Mouse (Mus musculus) small intestine, adult 2 months (tissue): Measurements from ENCODE around the gene Arhgap24. TPM values are rescaled to one million over a fixed set of nuclear protein-coding genes. Genes with fewer than 3 reads are reported as not detected.

Experiments
- H3K27ac ChIP-seq: fragments of 200-500 bp; 2 replicates; pipeline ENCODE4 v1.5.1; 2012; ENCODE audit warnings: low read depth, low read length, control low read depth, inconsistent platforms; ENCODE audit not compliant: insufficient read depth
- H3K27me3 ChIP-seq: fragments of 200-500 bp; 2 replicates; pipeline ENCODE4 v1.6.1; 2012; ENCODE audit warnings: mild to moderate bottlenecking, moderate library complexity, low read length, inconsistent platforms; ENCODE audit not compliant: control insufficient read depth, insufficient read depth
- H3K36me3 ChIP-seq: fragments of 200-500 bp; 2 replicates; pipeline ENCODE4 v1.6.1; 2012; ENCODE audit warnings: mild to moderate bottlenecking, low read length, control low read depth, inconsistent platforms; ENCODE audit not compliant: control insufficient read depth, insufficient read depth
- H3K4me1 ChIP-seq: fragments of 200-500 bp; 2 replicates; pipeline ENCODE4 v1.6.1; 2012; ENCODE audit warnings: low read length, inconsistent platforms, mixed read lengths; ENCODE audit not compliant: control insufficient read depth, insufficient read depth, insufficient read length
- H3K4me3 ChIP-seq: fragments of 200-500 bp; 2 replicates; pipeline ENCODE4 v1.5.1; 2012; ENCODE audit warnings: low read depth, mild to moderate bottlenecking, control low read depth, inconsistent platforms, low read length, moderate library complexity
- CTCF ChIP-seq: fragments of 200-500 bp; IDR thresholded peaks from 2 replicates; pipeline ENCODE4 v1.5.1; 2012; ENCODE audit warnings: low read depth, mild to moderate bottlenecking, control low read depth, inconsistent platforms, low read length, moderate library complexity, mixed read lengths; ENCODE audit not compliant: insufficient replicate concordance, insufficient read length; ENCODE audit errors: extremely low read depth
- POLR2A ChIP-seq: fragments of 200-500 bp; IDR thresholded peaks from 2 replicates; pipeline ENCODE4 v1.6.1; 2012; ENCODE audit warnings: low read depth, mild to moderate bottlenecking, control low read depth, inconsistent platforms, low read length, moderate library complexity
- WGBS: fragments of 180-500 bp; shearing (Covaris S2); methylation state at CpG from one replicate; pipeline ENCODE4 v1.1.7; 2018; 5-methylcytosine and 5-hydroxymethylcytosine counted together
- polyA plus RNA-seq: library from polyadenylated mRNA; depleted of rRNA; stranded (reverse); fragments of >200 nt; gene quantifications from 2 replicates; pipeline ENCODE4 v1.2.3, GENCODE M21; 2012

The Arhgap24 gene
- polyA plus RNA-seq, 1 experiment: 1.8 TPM

GRCm38 (mm10) chr5:102550870-102551637 lies 69.9 kb downstream of the Arhgap24 start:
- H3K4me3 ChIP-seq: no peak overlapping the region
- no peak overlapping the region; the same call in 1 of the 2 replicates for H3K27ac ChIP-seq
- H3K36me3 ChIP-seq: no peaks in the 10 kb centered on the region
- H3K27me3 ChIP-seq: no peaks in the 10 kb centered on the region
- no peaks in the 10 kb centered on the region for H3K4me1 ChIP-seq
- WGBS: 57% methylated on average over 11 of the region's 11 CpGs
- TF ChIP-seq CTCF (no peak), POLR2A (no peak)

GRCm38 (mm10) chr5:102552533-102552932 lies 71.3 kb downstream of the Arhgap24 start:
- Histone ChIP-seq H3K27me3 (no peaks in the 10 kb centered on the region), H3K4me1 (no peaks in the 10 kb centered on the region), H3K36me3 (no peaks in the 10 kb centered on the region), H3K4me3 (no peak overlapping the region), H3K27ac (no peak overlapping the region)
- WGBS: 66% methylated on average over 1 of the region's 1 CpGs
- TF ChIP-seq CTCF: no peak
- no peak for TF ChIP-seq POLR2A

- Histone ChIP-seq H3K27ac (no peak overlapping the region), H3K4me1 (no peaks in the 10 kb centered on the region), H3K4me3 (no peak overlapping the region), H3K27me3 (no peaks in the 10 kb centered on the region), H3K36me3 (no peaks in the 10 kb centered on the region)
- TF ChIP-seq CTCF (no peak), POLR2A (no peak)
- 86% methylated on average over 4 of the region's 4 CpGs for WGBS
Observed at GRCm38 (mm10) chr5:102555958-102556357, 74.8 kb downstream of the Arhgap24 start.

GRCm38 (mm10) chr5:102560270-102560669 lies 79.1 kb downstream of the Arhgap24 start:
- H3K4me3 ChIP-seq: no peak overlapping the region
- WGBS: 78% methylated on average over 6 of the region's 6 CpGs
- no peaks in the 10 kb centered on the region for H3K36me3 ChIP-seq
- TF ChIP-seq CTCF (no peak), POLR2A (no peak)
- no peaks in the 10 kb centered on the region for H3K27me3 ChIP-seq
- no peak overlapping the region for H3K27ac ChIP-seq
- H3K4me1 ChIP-seq: no peaks in the 10 kb centered on the region

- no peaks in the 10 kb centered on the region for H3K27me3 ChIP-seq
- TF ChIP-seq CTCF (no peak), POLR2A (no peak)
- no peaks in the 10 kb centered on the region for H3K36me3 ChIP-seq
- no peaks in the 10 kb centered on the region for H3K4me1 ChIP-seq
- H3K27ac ChIP-seq: no peak overlapping the region
- no peak overlapping the region for H3K4me3 ChIP-seq
- WGBS: 59% methylated on average over 4 of the region's 4 CpGs
Observed at GRCm38 (mm10) chr5:102563971-102564370, 82.8 kb downstream of the Arhgap24 start.

GRCm38 (mm10) chr5:102568764-102569163 lies 87.6 kb downstream of the Arhgap24 start:
- H3K4me1 ChIP-seq: no peaks in the 10 kb centered on the region
- no peak for TF ChIP-seq POLR2A
- no peak for TF ChIP-seq CTCF
- no peak overlapping the region for H3K27ac ChIP-seq
- WGBS: 78% methylated on average over 5 of the region's 5 CpGs
- H3K36me3 ChIP-seq: no peaks in the 10 kb centered on the region
- no peak overlapping the region for H3K4me3 ChIP-seq
- H3K27me3 ChIP-seq: no peaks in the 10 kb centered on the region

GRCm38 (mm10) chr5:102571445-102571844 lies 90.3 kb downstream of the Arhgap24 start:
- Histone ChIP-seq H3K4me3 (no peak overlapping the region), H3K27ac (no peak overlapping the region), H3K36me3 (no peaks in the 10 kb centered on the region), H3K27me3 (no peaks in the 10 kb centered on the region), H3K4me1 (no peaks in the 10 kb centered on the region)
- WGBS: 81% methylated on average over 2 of the region's 2 CpGs
- TF ChIP-seq POLR2A (no peak), CTCF (no peak)
